Mouse (Mus musculus): ENCODE measurements around the gene Mob3c. TPM values are rescaled to one million over a fixed set of nuclear protein-coding genes. Genes with fewer than 3 reads are reported as not detected.

The Mob3c gene
- polyA plus RNA-seq, 1 experiment from 2014 or later, result 6.0 TPM

DNA sequence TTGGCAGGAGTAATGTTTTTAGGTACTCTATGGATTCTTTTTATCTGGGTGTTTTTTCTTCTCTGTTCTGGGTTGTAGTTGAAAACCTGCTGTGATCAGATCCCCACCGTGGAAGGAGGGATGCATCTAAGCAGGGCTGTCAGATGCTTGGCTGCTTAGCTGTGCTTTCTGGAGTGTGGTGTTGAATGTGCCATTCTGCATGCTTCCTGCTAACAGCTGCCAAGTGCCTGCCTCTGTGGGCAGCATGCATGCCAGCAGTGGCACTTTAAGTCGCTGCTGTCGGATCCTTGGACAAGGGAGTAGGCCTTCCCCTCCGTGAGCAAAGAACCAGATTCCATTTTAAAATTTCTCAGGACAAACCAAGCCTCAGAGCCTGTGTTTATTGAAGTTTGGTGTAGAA, 27.7 kb downstream of the Mob3c start:
- 37% methylated on average over 4 of the region's 4 CpGs for WGBS
- H3K36me3 ChIP-seq (ENCODE audit: control insufficient read depth, insufficient read depth), result peaks cover 2% of the 10 kb centered on the region; the same call in 1 of the 2 replicates
- 0 out of 2 replicates have a peak overlapping the region, but pooled peaks have one; percentile 18 for H3K9ac ChIP-seq (replicated peaks; ENCODE audit: low read depth, low read length)
- H3K4me1 ChIP-seq (replicated peaks; ENCODE audit: control insufficient read depth, insufficient read depth, low read length), result peaks cover 17% of the 10 kb centered on the region
- H3K4me3 ChIP-seq (replicated peaks; ENCODE audit: low read length), result no peak overlapping the region
- H3K27me3 ChIP-seq (replicated peaks; ENCODE audit: control insufficient read depth, insufficient read depth, low read length), result no peaks in the 10 kb centered on the region
- H3K9me3 ChIP-seq (ENCODE audit: control insufficient read depth, low read length), result no peaks in the 10 kb centered on the region
- ATAC-seq, result 0 out of 2 replicates have a peak, but pooled peaks have one; percentile 38
- no peak overlapping the region; the same call in 1 of the 2 replicates for H3K27ac ChIP-seq (ENCODE audit: low read length)
- no peak overlapping the region for H3K4me2 ChIP-seq (ENCODE audit: low read length)

- 48% methylated on average over 4 of the region's 4 CpGs for WGBS
- Histone ChIP-seq H3K4me3 (replicated peaks; ENCODE audit: low read length) (no peak overlapping the region), H3K4me2 (ENCODE audit: low read length) (no peak overlapping the region), H3K4me1 (replicated peaks; ENCODE audit: control insufficient read depth, insufficient read depth, low read length) (peaks cover 17% of the 10 kb centered on the region), H3K36me3 (ENCODE audit: control insufficient read depth, insufficient read depth) (peaks cover 2% of the 10 kb centered on the region; the same call in 1 of the 2 replicates), H3K9ac (replicated peaks; ENCODE audit: low read depth, low read length) (no peak overlapping the region), H3K27ac (ENCODE audit: low read length) (no peak overlapping the region), H3K9me3 (ENCODE audit: control insufficient read depth, low read length) (no peaks in the 10 kb centered on the region), H3K27me3 (replicated peaks; ENCODE audit: control insufficient read depth, insufficient read depth, low read length) (no peaks in the 10 kb centered on the region)
- no peak for ATAC-seq
These were observed 28.4 kb downstream of the Mob3c start for GRCm38 (mm10) chr4:115856282-115856681.

GRCm38 (mm10) chr4:115857293-115857883, 29.5 kb downstream of the Mob3c start:
- 89% methylated on average over 9 of the region's 9 CpGs for WGBS
- peaks cover 2% of the 10 kb centered on the region; the same call in 1 of the 2 replicates for H3K36me3 ChIP-seq (ENCODE audit: control insufficient read depth, insufficient read depth)
- peaks cover 17% of the 10 kb centered on the region for H3K4me1 ChIP-seq (replicated peaks; ENCODE audit: control insufficient read depth, insufficient read depth, low read length)
- no peak for ATAC-seq
- H3K4me3 ChIP-seq (replicated peaks; ENCODE audit: low read length), result no peak overlapping the region
- H3K4me2 ChIP-seq (ENCODE audit: low read length), result no peak overlapping the region
- no peak overlapping the region for H3K9ac ChIP-seq (replicated peaks; ENCODE audit: low read depth, low read length)
- no peaks in the 10 kb centered on the region for H3K27me3 ChIP-seq (replicated peaks; ENCODE audit: control insufficient read depth, insufficient read depth, low read length)
- H3K9me3 ChIP-seq (ENCODE audit: control insufficient read depth, low read length), result no peaks in the 10 kb centered on the region
- H3K27ac ChIP-seq (ENCODE audit: low read length), result no peak overlapping the region

GRCm38 (mm10) chr4:115863352-115863751, 35.5 kb downstream of the Mob3c start:
- WGBS, result 60% methylated on average over 7 of the region's 7 CpGs
- Histone ChIP-seq H3K9me3 (ENCODE audit: control insufficient read depth, low read length) (no peaks in the 10 kb centered on the region), H3K36me3 (ENCODE audit: control insufficient read depth, insufficient read depth) (peaks cover 6% of the 10 kb centered on the region; the same call in 1 of the 2 replicates), H3K27me3 (replicated peaks; ENCODE audit: control insufficient read depth, insufficient read depth, low read length) (no peaks in the 10 kb centered on the region), H3K9ac (replicated peaks; ENCODE audit: low read depth, low read length) (no peak overlapping the region), H3K4me3 (replicated peaks; ENCODE audit: low read length) (no peak overlapping the region), H3K4me1 (replicated peaks; ENCODE audit: control insufficient read depth, insufficient read depth, low read length) (no peaks in the 10 kb centered on the region), H3K27ac (ENCODE audit: low read length) (no peak overlapping the region), H3K4me2 (ENCODE audit: low read length) (no peak overlapping the region)
- no peak for ATAC-seq

DNA sequence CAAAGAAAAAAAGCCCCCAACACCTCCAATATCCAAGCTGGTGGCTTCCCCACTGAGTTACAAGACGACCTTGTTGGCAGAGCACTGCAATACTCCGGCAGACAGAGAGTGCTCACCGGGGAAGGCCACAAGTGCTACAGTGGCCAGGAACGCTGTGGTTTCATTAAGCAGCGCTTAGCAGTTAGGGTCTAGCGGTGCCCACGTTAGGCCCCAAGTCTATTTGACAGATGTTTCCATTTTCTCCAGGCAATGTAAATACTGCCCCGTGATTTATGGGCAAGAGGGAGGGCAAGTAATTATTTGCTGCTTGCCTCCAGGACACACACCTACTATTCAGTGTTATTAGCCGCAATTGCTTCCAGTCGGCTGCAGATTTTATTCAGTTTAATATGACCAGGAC, 36.0 kb downstream of the Mob3c start:
- Histone ChIP-seq H3K4me1 (replicated peaks; ENCODE audit: control insufficient read depth, insufficient read depth, low read length) (no peaks in the 10 kb centered on the region), H3K9ac (replicated peaks; ENCODE audit: low read depth, low read length) (no peak overlapping the region), H3K36me3 (ENCODE audit: control insufficient read depth, insufficient read depth) (peaks cover 6% of the 10 kb centered on the region; the same call in 1 of the 2 replicates), H3K4me2 (ENCODE audit: low read length) (no peak overlapping the region), H3K27me3 (replicated peaks; ENCODE audit: control insufficient read depth, insufficient read depth, low read length) (no peaks in the 10 kb centered on the region), H3K9me3 (ENCODE audit: control insufficient read depth, low read length) (no peaks in the 10 kb centered on the region), H3K4me3 (replicated peaks; ENCODE audit: low read length) (no peak overlapping the region), H3K27ac (ENCODE audit: low read length) (no peak overlapping the region)
- 42% methylated on average over 10 of the region's 10 CpGs for WGBS
- no peak for ATAC-seq

DNA sequence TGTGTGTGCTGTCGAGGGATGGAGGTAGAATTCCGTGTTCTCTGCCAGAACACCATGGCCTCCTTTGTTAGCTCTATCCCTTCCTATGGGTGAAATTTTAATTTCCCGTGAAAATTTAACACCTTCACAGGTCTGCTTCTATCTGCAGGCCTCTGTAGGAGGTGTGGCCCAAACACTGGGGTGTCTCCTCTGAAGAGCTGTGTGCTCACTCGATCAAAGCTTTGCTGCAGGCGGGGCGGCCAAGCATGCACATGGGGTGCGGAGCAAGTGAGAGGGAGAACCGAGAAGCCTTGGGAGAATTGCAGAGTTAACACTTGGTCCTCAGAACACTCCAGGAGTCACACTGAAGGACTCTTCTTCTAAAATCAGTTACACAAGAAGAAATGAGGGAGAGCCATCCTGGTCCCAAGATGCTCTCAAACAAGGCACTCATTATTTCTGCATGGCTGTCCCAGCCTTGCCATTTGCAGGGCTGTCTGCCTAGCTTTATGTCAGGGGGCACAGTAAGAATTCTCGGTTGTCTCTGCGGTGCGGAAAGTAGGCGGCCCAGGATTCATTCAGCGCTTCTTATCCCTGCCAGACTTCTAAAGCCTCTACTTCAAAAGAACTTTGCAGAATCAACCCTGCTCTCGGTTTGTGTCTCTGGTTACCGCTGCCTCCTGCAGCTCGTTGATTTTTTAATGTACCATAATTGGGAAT, 41.8 kb downstream of the Mob3c start:
- no peak overlapping the region for H3K4me3 ChIP-seq (replicated peaks; ENCODE audit: low read length)
- peaks cover 6% of the 10 kb centered on the region for H3K4me1 ChIP-seq (replicated peaks; ENCODE audit: control insufficient read depth, insufficient read depth, low read length)
- H3K27me3 ChIP-seq (replicated peaks; ENCODE audit: control insufficient read depth, insufficient read depth, low read length), result no peaks in the 10 kb centered on the region
- no peak overlapping the region for H3K4me2 ChIP-seq (ENCODE audit: low read length)
- WGBS, result 12% methylated on average over 16 of the region's 16 CpGs
- no peak overlapping the region for H3K9ac ChIP-seq (replicated peaks; ENCODE audit: low read depth, low read length)
- peak; percentile 10; the same call in 1 of the 2 replicates for ATAC-seq
- peaks cover 6% of the 10 kb centered on the region for H3K36me3 ChIP-seq (ENCODE audit: control insufficient read depth, insufficient read depth)
- H3K27ac ChIP-seq (ENCODE audit: low read length), result no peak overlapping the region
- H3K9me3 ChIP-seq (ENCODE audit: control insufficient read depth, low read length), result no peaks in the 10 kb centered on the region

DNA sequence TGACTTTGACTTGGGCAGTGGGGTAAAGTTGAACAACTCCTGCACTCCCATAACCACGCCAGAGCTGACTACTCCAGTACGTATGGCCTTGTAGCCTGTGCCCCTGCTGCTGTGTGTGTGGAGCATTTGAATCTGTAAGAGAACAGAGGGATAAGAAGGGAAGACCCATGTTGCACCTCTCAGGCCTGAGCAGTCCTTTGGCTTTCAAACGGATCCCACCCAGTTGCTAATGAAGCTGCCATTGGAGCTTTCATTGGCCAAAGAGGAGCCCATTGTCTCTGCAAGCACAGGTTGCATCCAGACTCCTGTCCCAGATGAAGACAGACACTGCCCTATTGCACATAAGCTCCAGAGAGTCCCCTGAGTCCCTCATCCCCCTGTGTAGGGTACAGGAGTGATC, 45.3 kb downstream of the Mob3c start:
- Histone ChIP-seq H3K27me3 (replicated peaks; ENCODE audit: control insufficient read depth, insufficient read depth, low read length) (no peaks in the 10 kb centered on the region), H3K27ac (ENCODE audit: low read length) (no peak overlapping the region), H3K9ac (replicated peaks; ENCODE audit: low read depth, low read length) (no peak overlapping the region), H3K36me3 (ENCODE audit: control insufficient read depth, insufficient read depth) (peaks cover 2% of the 10 kb centered on the region), H3K4me1 (replicated peaks; ENCODE audit: control insufficient read depth, insufficient read depth, low read length) (peaks cover 13% of the 10 kb centered on the region), H3K4me3 (replicated peaks; ENCODE audit: low read length) (no peak overlapping the region), H3K9me3 (ENCODE audit: control insufficient read depth, low read length) (no peaks in the 10 kb centered on the region), H3K4me2 (ENCODE audit: low read length) (no peak overlapping the region)
- 73% methylated on average over 3 of the region's 3 CpGs for WGBS
- ATAC-seq, result no peak

DNA sequence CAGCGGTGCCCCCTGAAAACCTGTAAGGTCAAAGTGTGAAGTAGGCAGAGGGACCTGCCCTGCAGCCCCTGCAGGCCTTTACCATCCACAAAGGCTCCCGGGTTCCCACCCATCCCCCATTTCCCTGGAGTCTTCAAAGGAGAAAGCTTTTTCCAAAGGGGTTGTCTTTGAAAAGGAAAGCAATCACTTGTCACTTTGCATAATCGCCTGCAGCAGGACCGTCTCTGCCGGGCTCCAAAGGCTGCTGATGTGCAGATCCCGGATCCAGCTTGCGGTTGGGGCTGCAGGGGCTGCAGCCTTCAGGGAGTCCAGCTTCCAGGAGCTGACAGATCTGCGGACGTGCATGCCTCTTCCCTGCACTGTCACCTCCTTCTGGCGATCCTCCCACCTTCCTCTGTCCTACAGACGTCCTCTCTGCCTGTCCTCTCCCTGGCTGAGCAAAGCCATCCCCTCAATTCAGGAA, 50.4 kb downstream of the Mob3c start:
- H3K36me3 ChIP-seq (ENCODE audit: control insufficient read depth, insufficient read depth), result no peaks in the 10 kb centered on the region; the same call in none of the 2 replicates
- H3K27me3 ChIP-seq (replicated peaks; ENCODE audit: control insufficient read depth, insufficient read depth, low read length), result no peaks in the 10 kb centered on the region
- peak; percentile 45 for ATAC-seq
- peak overlapping the region; percentile 40; the same call in 1 of the 2 replicates for H3K9ac ChIP-seq (replicated peaks; ENCODE audit: low read depth, low read length)
- peak overlapping the region; percentile 10; the same call in 1 of the 2 replicates for H3K4me2 ChIP-seq (ENCODE audit: low read length)
- H3K4me3 ChIP-seq (replicated peaks; ENCODE audit: low read length), result no peak overlapping the region
- no peaks in the 10 kb centered on the region for H3K9me3 ChIP-seq (ENCODE audit: control insufficient read depth, low read length)
- 2% methylated on average over 11 of the region's 11 CpGs for WGBS
- peak overlapping the region; percentile 19; the same call in 1 of the 2 replicates for H3K27ac ChIP-seq (ENCODE audit: low read length)
- peaks cover 19% of the 10 kb centered on the region for H3K4me1 ChIP-seq (replicated peaks; ENCODE audit: control insufficient read depth, insufficient read depth, low read length)

- Histone ChIP-seq H3K4me1 (replicated peaks; ENCODE audit: control insufficient read depth, insufficient read depth, low read length) (peaks cover 19% of the 10 kb centered on the region), H3K9ac (replicated peaks; ENCODE audit: low read depth, low read length) (no peak overlapping the region), H3K9me3 (ENCODE audit: control insufficient read depth, low read length) (no peaks in the 10 kb centered on the region), H3K4me3 (replicated peaks; ENCODE audit: low read length) (no peak overlapping the region), H3K27ac (ENCODE audit: low read length) (no peak overlapping the region), H3K27me3 (replicated peaks; ENCODE audit: control insufficient read depth, insufficient read depth, low read length) (no peaks in the 10 kb centered on the region), H3K36me3 (ENCODE audit: control insufficient read depth, insufficient read depth) (no peaks in the 10 kb centered on the region; the same call in 1 of the 2 replicates), H3K4me2 (ENCODE audit: low read length) (no peak overlapping the region)
- 38% methylated on average over 9 of the region's 9 CpGs for WGBS
- no peak for ATAC-seq
These were observed 50.9 kb downstream of the Mob3c start for GRCm38 (mm10) chr4:115878828-115879227.
